Mouse (Mus musculus) embryonic facial prominence, embryonic 13.5 days (tissue): ENCODE data around the gene Nedd4. TPM values are rescaled to one million over a fixed set of nuclear protein-coding genes. Genes with fewer than 3 reads are reported as not detected.

ENCODE experiments used
- ATAC-seq: fragments of 200-750 bp; cut with Nextera tagmentation; 2 replicates; pipeline ENCODE4 v1.8.0; 2017; ENCODE audit warnings: low read depth; ENCODE audit not compliant: insufficient number of reproducible peaks, insufficient read depth, low FRiP score, low TSS enrichment
- H3K27ac ChIP-seq: fragments of 300-500 bp; sonication (generic); 2 replicates; pipeline ENCODE4 v1.5.1; 2015; ENCODE audit warnings: moderate library complexity, mild to moderate bottlenecking, inconsistent platforms
- H3K27me3 ChIP-seq: fragments of 300-500 bp; sonication (generic); 2 replicates; pipeline ENCODE4 v1.6.1; 2015; ENCODE audit warnings: mild to moderate bottlenecking, inconsistent platforms
- H3K36me3 ChIP-seq: fragments of 300-500 bp; sonication (generic); 2 replicates; pipeline ENCODE4 v1.6.1; 2015; ENCODE audit warnings: mild to moderate bottlenecking, inconsistent platforms
- H3K4me1 ChIP-seq: fragments of 300-500 bp; sonication (generic); 2 replicates; pipeline ENCODE4 v1.6.1; 2015; ENCODE audit warnings: inconsistent platforms
- H3K4me2 ChIP-seq: fragments of 300-500 bp; sonication (generic); 2 replicates; pipeline ENCODE4 v1.6.1; 2015; ENCODE audit warnings: moderate library complexity, mild to moderate bottlenecking, inconsistent platforms
- H3K4me3 ChIP-seq: fragments of 300-500 bp; sonication (generic); 2 replicates; pipeline ENCODE4 v1.5.1; 2015; ENCODE audit warnings: mild to moderate bottlenecking, inconsistent platforms
- H3K9ac ChIP-seq: fragments of 300-500 bp; sonication (generic); 2 replicates; pipeline ENCODE4 v1.6.1; 2015; ENCODE audit warnings: mild to moderate bottlenecking, inconsistent platforms
- H3K9me3 ChIP-seq: fragments of 300-500 bp; sonication (generic); 2 replicates; pipeline ENCODE4 v1.6.1; 2016; ENCODE audit warnings: inconsistent platforms
- WGBS: fragments of 180-500 bp; shearing (Covaris S2); methylation state at CpG from one replicate; pipeline ENCODE4 v1.1.7; 2015; ENCODE audit warnings: mixed read lengths; 5-methylcytosine and 5-hydroxymethylcytosine counted together
- polyA plus RNA-seq: library from polyadenylated mRNA; unstranded; fragments of >200 nt; fragmentation: Nextera tagmentation; extraction: Ambion mirVana; gene quantifications from 2 replicates; pipeline ENCODE4 v1.2.1, GENCODE M21; 2015

Gene Nedd4
- polyA plus RNA-seq, 1 experiment from 2014 or later = 659 TPM

DNA sequence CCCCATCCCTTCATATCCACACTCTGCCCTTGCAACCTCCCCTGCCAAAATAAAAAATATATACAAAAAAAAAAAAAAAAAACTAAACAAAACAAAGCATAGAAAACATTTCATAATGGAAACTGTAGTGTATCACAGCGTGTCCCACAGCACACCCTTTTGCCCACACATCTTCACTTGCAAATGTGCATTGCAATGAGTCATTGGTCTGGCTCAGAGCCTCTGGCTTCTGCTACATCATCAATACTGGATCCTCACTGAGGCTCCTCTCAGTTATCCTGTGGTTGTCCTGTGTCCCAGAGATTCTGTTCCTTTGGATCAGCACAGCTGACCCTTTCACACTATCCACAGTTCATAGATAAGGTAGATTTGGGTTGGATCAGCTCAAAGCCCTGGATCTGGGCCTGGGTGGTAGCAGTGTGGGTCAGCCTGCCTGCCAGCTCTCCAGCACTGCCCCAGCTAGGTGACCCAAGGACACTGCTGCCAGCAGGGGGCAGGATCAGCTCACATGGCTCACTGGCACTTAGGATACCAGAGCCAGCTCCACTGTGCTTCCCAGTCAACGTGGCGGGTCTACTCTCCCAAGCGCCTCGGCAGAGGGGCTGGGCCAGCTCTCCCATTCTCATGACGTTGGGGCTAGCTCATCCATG is 7.4 kb upstream of the Nedd4 start:
- Histone ChIP-seq H3K27me3 (no peaks in the 10 kb centered on the region), H3K4me3 (no peak overlapping the region), H3K27ac (0 out of 2 replicates have a peak overlapping the region, but pooled peaks have one; percentile 24), H3K9me3 (no peaks in the 10 kb centered on the region), H3K9ac (no peak overlapping the region), H3K36me3 (no peaks in the 10 kb centered on the region), H3K4me2 (no peak overlapping the region), H3K4me1 (peaks cover 49% of the 10 kb centered on the region)
- 79% methylated on average over 6 of the region's 6 CpGs for WGBS
- ATAC-seq = no peak

GRCm38 (mm10) chr9:72655602-72656001 is 6.5 kb upstream of the Nedd4 start:
- no peak for ATAC-seq
- H3K9ac ChIP-seq = no peak overlapping the region
- peaks cover 49% of the 10 kb centered on the region for H3K4me1 ChIP-seq
- no peak overlapping the region for H3K4me2 ChIP-seq
- no peaks in the 10 kb centered on the region for H3K27me3 ChIP-seq
- no peaks in the 10 kb centered on the region for H3K36me3 ChIP-seq
- WGBS = 75% methylated on average over 5 of the region's 5 CpGs
- peak overlapping the region; percentile 44; the same call in 1 of the 2 replicates for H3K27ac ChIP-seq
- H3K4me3 ChIP-seq = no peak overlapping the region
- no peaks in the 10 kb centered on the region for H3K9me3 ChIP-seq

DNA sequence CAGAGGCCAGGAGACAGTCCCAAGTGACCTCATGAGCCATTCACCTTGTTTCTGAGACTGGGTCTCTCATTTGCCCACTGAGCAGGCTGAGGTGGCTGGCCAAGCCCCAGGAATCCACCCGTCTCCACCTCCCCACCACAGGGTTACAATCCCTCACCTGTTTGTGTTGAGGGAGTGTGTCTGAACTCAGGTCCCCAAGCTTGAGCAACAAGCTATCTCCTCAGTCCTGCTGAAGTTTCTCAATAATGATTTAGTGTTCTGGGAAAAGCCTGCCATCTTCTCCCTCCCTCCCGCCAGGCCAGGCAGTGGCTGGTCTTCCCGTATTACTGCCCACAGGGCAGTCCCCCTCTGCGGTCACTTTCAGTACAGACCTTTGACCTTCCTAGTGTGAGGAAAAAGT is 5.7 kb upstream of the Nedd4 start:
- H3K9ac ChIP-seq = no peak overlapping the region
- H3K27me3 ChIP-seq = no peaks in the 10 kb centered on the region
- no peak overlapping the region for H3K4me3 ChIP-seq
- no peak for ATAC-seq
- WGBS = 39% methylated on average over 4 of the region's 4 CpGs
- no peak overlapping the region for H3K4me2 ChIP-seq
- no peaks in the 10 kb centered on the region for H3K36me3 ChIP-seq
- H3K9me3 ChIP-seq = no peaks in the 10 kb centered on the region
- no peak overlapping the region for H3K27ac ChIP-seq
- H3K4me1 ChIP-seq = peaks cover 52% of the 10 kb centered on the region

- no peak overlapping the region for H3K4me3 ChIP-seq
- H3K9me3 ChIP-seq = no peaks in the 10 kb centered on the region
- no peak for ATAC-seq
- no peaks in the 10 kb centered on the region for H3K27me3 ChIP-seq
- peaks cover 52% of the 10 kb centered on the region for H3K4me1 ChIP-seq
- no peak overlapping the region for H3K27ac ChIP-seq
- H3K36me3 ChIP-seq = no peaks in the 10 kb centered on the region
- no peak overlapping the region for H3K4me2 ChIP-seq
- no peak overlapping the region for H3K9ac ChIP-seq
- WGBS = 48% methylated on average over 3 of the region's 3 CpGs
Measured at GRCm38 (mm10) chr9:72656940-72657339, 5.2 kb upstream of the Nedd4 start.

DNA sequence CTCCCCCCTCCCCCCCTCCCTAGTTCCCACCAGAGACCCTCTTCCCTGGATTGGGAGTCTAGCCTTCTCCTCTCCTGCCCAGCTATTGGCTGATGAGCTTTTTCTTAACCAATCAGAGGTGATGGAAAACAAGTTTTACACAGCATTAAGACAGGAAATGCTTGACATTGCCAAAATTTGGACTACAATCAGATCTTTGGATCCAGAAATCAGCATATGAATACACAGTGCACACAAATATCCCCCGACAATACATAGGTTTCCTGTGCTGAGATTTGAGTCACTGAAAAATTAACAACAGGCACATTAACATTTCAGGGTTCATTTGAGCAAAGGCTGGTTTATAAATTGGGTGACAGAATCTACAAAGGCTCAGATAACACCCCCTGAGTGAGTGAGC is 4.5 kb upstream of the Nedd4 start:
- WGBS = 55% methylated on average over 1 of the region's 1 CpGs
- Histone ChIP-seq H3K27me3 (no peaks in the 10 kb centered on the region), H3K4me3 (no peak overlapping the region), H3K9ac (no peak overlapping the region), H3K4me1 (peaks cover 45% of the 10 kb centered on the region), H3K27ac (no peak overlapping the region), H3K36me3 (no peaks in the 10 kb centered on the region), H3K4me2 (no peak overlapping the region), H3K9me3 (no peaks in the 10 kb centered on the region)
- ATAC-seq = no peak

GRCm38 (mm10) chr9:72660139-72660538 is 2.0 kb upstream of the Nedd4 start:
- Histone ChIP-seq H3K9me3 (no peaks in the 10 kb centered on the region), H3K9ac (no peak overlapping the region), H3K4me1 (peaks cover 40% of the 10 kb centered on the region), H3K27ac (no peak overlapping the region), H3K36me3 (peaks cover 13% of the 10 kb centered on the region), H3K27me3 (no peaks in the 10 kb centered on the region), H3K4me2 (no peak overlapping the region), H3K4me3 (no peak overlapping the region)
- no peak for ATAC-seq
- 67% methylated on average over 4 of the region's 4 CpGs for WGBS

DNA sequence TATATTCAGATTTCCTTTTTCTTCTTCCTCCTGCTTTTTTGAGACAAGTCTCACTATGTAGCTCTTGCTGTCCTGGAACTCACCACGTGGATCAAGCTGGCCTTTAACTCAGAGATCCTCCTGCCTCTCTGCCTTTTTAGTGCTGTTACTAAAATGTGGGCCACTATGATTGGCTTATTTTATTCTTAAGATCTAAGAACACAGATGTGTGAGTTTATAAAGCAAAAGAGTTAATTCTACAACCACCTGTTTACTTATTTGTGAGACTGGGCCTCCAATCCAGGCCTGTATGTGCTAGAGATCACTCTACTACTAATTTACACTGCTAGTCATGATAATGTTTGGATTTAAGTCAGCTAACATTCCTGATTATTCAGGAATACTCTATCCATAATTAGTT is 1.2 kb upstream of the Nedd4 start:
- no peak for ATAC-seq
- no peak overlapping the region for H3K9ac ChIP-seq
- H3K27me3 ChIP-seq = no peaks in the 10 kb centered on the region
- H3K9me3 ChIP-seq = no peaks in the 10 kb centered on the region
- H3K4me1 ChIP-seq = peaks cover 41% of the 10 kb centered on the region
- peak overlapping the region; percentile 62 for H3K27ac ChIP-seq
- no peak overlapping the region for H3K4me3 ChIP-seq
- 43% methylated on average over 1 of the region's 1 CpGs for WGBS
- H3K4me2 ChIP-seq = peak overlapping the region; percentile 90
- peaks cover 21% of the 10 kb centered on the region for H3K36me3 ChIP-seq

- WGBS = 1% methylated on average over 13 of the region's 13 CpGs
- H3K27ac ChIP-seq = peak overlapping the region; percentile 99
- no peaks in the 10 kb centered on the region for H3K27me3 ChIP-seq
- peak overlapping the region; percentile 100 for H3K9ac ChIP-seq
- H3K4me3 ChIP-seq = peak overlapping the region; percentile 98
- peaks cover 39% of the 10 kb centered on the region for H3K4me1 ChIP-seq
- H3K36me3 ChIP-seq = peaks cover 26% of the 10 kb centered on the region
- no peaks in the 10 kb centered on the region for H3K9me3 ChIP-seq
- ATAC-seq = no peak
- H3K4me2 ChIP-seq = peak overlapping the region; percentile 90
Measured at GRCm38 (mm10) chr9:72661561-72661894, 618 bp upstream of the Nedd4 start.

- Histone ChIP-seq H3K27me3 (no peaks in the 10 kb centered on the region), H3K4me2 (peak overlapping the region; percentile 90), H3K4me1 (peaks cover 45% of the 10 kb centered on the region), H3K36me3 (peaks cover 38% of the 10 kb centered on the region), H3K9ac (peak overlapping the region; percentile 100), H3K9me3 (no peaks in the 10 kb centered on the region), H3K27ac (peak overlapping the region; percentile 99), H3K4me3 (peak overlapping the region; percentile 98)
- under 1% methylated on average over 54 of the region's 55 CpGs for WGBS
- peak; percentile 68; the same call in 1 of the 2 replicates for ATAC-seq
Measured at GRCm38 (mm10) chr9:72662691-72663533, 766 bp downstream of the Nedd4 start.

DNA sequence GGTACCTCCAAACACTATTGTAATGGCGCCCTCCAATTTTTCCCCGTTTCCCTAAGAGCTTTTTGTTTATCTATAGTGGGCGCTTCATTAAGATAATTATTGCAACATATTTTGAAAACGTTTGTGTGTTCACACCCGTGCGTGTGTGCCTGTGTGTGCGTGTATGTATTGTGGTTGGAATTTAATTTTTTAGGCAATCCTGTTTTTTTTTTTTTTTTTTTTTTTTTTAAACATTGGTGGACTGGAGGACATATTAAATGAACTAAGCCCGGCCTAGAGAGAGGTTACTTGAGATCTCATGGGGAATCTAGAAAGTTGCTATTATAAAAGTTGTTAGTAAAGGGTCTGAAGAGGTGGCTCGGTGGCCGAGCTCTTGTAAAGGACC is 1.4 kb downstream of the Nedd4 start:
- H3K4me2 ChIP-seq = peak overlapping the region; percentile 90
- peak overlapping the region; percentile 100 for H3K9ac ChIP-seq
- 2% methylated on average over 10 of the region's 10 CpGs for WGBS
- peaks cover 38% of the 10 kb centered on the region for H3K36me3 ChIP-seq
- H3K4me1 ChIP-seq = peaks cover 44% of the 10 kb centered on the region
- no peaks in the 10 kb centered on the region for H3K9me3 ChIP-seq
- no peaks in the 10 kb centered on the region for H3K27me3 ChIP-seq
- peak overlapping the region; percentile 99 for H3K27ac ChIP-seq
- ATAC-seq = no peak
- peak overlapping the region; percentile 98 for H3K4me3 ChIP-seq

DNA sequence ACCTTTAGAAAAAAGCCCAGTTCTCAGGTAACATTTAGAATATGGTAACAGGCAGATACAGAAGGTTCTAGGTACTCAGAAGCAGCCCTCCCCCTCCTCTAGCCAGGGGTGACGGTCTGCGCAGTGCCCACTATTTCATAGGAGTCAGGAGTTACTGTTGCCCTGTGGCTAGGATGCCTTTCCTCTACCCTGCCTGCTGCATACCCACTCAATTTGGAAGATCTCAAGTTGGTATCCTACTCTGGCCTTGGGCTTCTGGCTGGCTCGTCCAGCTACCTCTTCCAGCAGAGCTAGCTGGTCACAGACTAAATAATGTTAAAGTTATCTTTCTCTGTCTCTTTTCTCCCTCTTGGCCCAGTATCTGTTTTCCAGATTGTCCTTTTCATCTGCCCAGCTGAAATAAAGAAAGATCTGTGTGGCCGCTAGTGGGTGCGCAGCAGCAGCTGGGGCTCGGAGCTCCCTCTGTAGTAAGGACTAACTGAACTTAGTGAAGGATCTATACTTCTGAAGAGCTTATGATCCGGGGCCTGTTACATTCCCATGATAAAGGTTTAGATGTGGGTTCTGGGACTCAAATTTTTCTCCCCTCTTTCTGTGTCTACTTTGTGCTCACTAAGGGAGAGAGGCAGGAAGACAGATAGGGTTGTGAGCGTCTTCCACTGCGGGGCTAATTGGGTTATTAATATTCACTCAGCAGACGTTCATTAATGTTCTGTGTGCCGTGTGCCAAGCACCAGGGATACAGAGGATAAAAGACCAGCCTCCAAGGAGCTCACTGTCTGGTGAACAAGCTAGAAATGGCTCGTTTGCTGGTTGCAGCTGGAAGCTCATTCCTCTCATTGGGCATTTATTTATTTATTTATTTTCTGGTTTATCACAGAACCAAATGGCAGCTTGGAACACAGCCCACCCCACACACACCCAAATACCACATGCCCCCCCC is 2.5 kb downstream of the Nedd4 start:
- H3K9ac ChIP-seq = peak overlapping the region; percentile 100
- H3K4me2 ChIP-seq = peak overlapping the region; percentile 90
- peaks cover 43% of the 10 kb centered on the region for H3K4me1 ChIP-seq
- H3K27me3 ChIP-seq = no peaks in the 10 kb centered on the region
- peak overlapping the region; percentile 98 for H3K4me3 ChIP-seq
- peaks cover 48% of the 10 kb centered on the region for H3K36me3 ChIP-seq
- 33% methylated on average over 12 of the region's 12 CpGs for WGBS
- H3K9me3 ChIP-seq = no peaks in the 10 kb centered on the region
- no peak for ATAC-seq
- peak overlapping the region; percentile 99 for H3K27ac ChIP-seq
